Comparison of ENCODE assay signal across 10 mouse cellular contexts in genomic region chr17:34900826-34901225, GRCm38 (mm10). TPM values are rescaled to one million over a fixed set of nuclear protein-coding genes. Genes with fewer than 3 reads are reported as not detected.
"Had no signal": no experiment of that assay in that cellular context is flagged by ENCODE, and none has a peak within 500 bp of the region (broad histone marks: within the 10 kb centered on the region; RNA-seq: fewer than 3 reads in every experiment).

No protein-coding gene starts in this region.

RNA-seq across cellular contexts. Expression of gene Slc44a4, which starts 13.4 kb away (rescaled TPM):
- polyA plus RNA-seq: neural tube, embryonic 11.5 days had no signal

RNA-seq across cellular contexts. Expression of gene Gm20547, which starts 19.0 kb away (rescaled TPM):
- total RNA-seq: layer of hippocampus, adult 2 months; left cerebral cortex, postnatal 36 days; megakaryocyte progenitor cell, adult 5-6 weeks; midbrain, postnatal 0 days had no signal
- polyA plus RNA-seq: limb, embryonic 14.5 days; liver, embryonic 11.5 days; liver, postnatal 0 days; lung, embryonic 16.5 days; neural tube, embryonic 11.5 days; stomach, postnatal 0 days had no signal
